Mouse (Mus musculus) c-Kit-negative CD71-positive TER-119-positive erythroid progenitor cells, embryonic 14.5 days (primary cell): ENCODE results near the gene Fbxo34.
"Not testable (repeated sequence)": the region's sequence is repeated elsewhere in the genome, so short reads cannot be mapped to it uniquely, and the experiment has no call there.

ENCODE experiments used
- DNase-seq: peaks from one replicate; pipeline ENCODE4 v3.0.0-alpha.2; 2013; ENCODE audit warnings: low read depth, low spot score

The Fbxo34 gene

DNA sequence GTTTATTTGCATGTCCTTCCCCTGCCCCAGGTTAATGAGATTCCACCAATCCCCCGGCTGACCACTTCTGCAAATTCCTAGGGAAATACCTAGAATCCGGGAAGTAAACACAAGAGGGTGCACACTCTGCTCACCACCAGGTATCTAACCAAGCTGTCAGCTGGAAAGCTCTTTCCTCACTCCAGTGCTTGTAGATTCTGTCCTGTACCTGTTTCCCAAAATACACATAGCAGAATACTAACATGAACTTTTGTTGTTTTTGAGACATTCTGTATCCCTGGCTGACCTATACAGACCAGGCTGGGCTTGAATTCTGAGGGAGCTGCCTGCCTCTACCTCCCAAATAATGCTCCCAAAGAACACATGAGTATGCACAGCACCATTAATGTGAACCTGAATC lies 110.5 kb downstream of the Fbxo34 start:
- no peak for DNase-seq

DNA sequence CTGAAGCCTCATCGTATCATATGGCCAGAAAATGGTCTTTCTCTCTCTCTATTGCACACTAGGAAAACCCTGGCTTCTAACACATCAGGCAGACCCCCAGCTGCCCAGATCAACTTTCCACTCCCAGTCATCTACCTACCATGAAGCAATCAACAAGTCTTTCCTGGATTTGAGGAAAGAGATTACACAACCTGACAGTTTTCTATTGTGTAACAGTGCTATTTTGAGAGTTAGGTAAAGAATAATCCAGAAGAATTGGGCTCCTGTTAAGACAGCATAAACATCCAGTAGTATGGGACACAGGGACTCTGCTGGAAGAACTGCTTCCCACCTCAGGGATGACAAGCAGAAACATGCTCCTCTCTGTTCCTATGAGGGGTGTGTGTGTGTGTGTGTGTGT lies 112.3 kb downstream of the Fbxo34 start:
- no peak for DNase-seq

DNA sequence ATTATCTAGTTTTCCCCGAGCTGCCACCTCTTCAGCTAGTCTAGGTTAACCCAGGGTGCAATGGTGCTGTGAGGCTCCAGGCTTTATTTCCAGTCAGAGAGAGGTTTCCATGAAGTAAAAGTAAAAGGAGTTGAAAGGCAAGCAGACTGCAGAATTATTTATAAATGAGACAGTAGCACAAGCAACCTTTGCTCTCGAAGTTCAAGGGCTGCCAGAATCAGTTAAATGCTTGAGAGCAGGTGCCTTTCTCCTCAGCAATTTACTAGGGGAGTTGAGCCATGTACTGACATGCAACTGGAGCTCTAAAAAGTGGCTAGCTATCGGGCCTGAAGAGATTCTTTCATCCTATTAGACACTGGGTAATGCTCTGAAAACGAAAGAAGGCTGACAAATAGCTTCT lies 112.9 kb downstream of the Fbxo34 start:
- no peak for DNase-seq

DNA sequence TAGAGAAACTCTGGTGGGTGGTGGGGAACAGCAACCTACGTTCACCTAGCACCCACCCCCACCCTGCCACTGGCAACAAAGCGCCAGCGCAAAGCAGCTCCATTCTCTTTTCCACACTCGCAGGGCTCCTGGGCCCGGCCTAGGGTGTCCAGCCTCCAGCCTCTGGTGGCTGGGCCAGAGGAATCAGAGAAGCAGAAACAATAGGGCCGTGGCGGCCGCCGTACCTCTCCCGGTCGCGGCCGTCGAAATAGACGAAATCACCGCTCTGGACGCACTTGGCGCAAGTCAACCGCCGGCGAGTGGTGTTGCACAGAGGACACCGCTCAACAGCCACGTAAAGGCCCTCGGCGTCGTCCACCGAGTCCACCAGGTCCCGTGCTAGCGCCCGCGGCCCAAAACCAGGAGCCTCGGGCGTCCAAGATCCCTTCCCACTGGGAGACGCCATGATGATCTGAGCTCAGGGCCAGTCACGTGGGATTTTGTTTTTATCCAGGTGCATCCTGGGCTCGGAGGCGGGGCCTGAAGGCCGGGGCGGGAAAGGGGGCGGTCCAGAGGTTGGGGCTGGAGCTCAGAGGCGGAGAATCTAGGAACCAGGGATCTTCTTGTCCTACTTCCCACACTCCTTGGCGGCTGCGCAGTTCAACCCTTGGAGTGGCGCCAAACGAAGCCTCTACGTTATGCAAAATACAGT lies 117.9 kb downstream of the Fbxo34 start:
- DNase-seq = peak; percentile 92

DNA sequence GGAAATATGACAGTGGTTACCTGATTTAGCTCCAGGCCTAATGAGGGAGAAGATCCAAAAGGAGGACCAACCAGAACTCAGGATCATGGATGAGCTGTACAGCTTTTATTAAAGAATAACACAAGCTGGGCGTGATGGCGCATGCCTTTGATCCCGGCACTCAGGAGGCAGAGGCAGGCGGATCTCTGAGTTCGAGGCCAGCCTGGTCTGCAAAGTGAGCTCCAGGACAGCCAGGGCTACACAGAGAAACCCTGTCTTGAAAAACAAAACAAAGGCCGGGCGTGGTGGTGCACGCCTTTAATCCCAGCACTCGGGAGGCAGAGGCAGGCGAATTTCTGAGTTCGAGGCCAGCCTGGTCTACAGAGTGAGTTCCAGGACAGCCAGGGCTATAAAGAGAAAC lies 120.3 kb downstream of the Fbxo34 start, which contains the start of gene Atg14:
Atg14 (minus strand) TSS at position 101 of the 400 bp plus-strand sequence.
- not testable (repeated sequence) for DNase-seq

DNA sequence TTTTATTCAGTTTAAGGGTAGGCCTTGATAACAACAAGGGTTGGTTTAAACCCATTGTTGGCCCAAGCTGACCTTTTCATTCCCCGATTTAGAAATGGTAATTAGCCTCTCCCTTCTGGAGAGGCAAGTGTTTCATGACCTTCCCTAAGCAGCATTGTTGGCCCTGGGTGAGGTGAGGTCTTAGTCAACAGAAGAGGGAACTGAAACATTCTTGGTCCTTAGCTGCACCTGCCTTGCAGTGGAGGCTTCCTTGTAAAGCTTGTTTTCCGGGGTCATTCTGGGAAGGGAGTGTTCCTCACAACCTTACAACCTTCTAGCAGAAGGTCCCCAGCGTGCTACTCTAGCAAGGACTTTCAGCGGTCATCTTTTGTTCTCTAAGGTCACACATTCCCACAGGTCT lies 122.5 kb downstream of the Fbxo34 start:
- DNase-seq = no peak

DNA sequence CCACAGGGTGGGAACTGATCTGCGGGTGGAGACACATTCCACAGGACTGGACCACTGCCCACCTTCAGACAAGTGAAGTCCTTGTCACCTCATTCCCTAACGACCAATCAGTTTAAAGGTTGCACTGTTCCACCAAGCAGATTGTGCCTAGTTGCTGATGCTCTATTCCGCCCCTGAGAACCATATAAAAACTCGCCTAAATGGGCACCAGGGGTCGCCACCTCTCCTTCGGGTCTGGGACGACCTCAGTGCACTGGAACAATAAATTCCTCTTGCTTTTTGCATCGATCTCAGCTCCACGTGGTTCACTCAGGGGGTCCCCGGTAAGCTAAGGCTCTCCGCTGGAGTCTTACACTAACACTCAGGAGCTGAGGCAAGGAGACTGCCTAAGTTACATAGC lies 124.5 kb downstream of the Fbxo34 start:
- no peak for DNase-seq

DNA sequence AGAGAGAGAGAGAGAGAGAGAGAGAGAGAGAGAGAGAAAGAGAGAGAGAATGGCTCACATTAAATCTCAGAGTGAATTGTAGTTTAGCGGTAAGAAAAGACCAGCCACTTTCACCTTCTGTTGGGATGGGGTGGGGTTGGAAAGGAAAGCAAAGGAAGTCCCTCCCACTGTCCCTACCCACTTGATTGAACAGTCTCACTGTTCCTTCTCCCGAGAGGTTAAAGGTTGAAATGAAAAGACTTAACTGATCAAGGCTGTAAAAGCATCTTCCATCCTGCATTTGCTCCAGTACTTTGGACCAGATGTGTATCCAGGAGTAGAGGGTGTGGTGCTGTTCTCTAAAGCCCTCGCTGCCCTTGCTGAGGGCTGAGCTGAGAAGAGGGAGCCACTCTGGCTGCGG lies 126.5 kb downstream of the Fbxo34 start:
- no peak for DNase-seq

DNA sequence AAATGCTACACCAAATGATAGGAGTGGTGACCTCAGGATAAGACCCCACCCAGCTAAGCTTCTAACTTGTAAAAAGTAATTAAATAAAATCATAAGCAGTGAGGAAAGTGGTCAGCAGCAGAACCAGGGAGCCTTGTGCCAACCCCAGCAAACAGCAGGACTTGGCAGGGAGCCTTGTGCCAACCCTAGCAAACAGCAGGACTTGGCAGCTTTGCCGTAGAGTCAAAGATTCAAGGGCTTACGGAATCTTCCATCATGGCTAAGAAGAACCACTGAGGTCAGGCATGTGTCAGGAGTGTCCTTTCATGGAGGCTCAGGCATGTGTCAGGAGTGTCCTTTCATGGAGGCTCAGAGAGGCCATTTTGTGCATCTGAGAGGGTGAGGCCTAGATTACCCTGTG lies 127.9 kb downstream of the Fbxo34 start:
- no peak for DNase-seq

DNA sequence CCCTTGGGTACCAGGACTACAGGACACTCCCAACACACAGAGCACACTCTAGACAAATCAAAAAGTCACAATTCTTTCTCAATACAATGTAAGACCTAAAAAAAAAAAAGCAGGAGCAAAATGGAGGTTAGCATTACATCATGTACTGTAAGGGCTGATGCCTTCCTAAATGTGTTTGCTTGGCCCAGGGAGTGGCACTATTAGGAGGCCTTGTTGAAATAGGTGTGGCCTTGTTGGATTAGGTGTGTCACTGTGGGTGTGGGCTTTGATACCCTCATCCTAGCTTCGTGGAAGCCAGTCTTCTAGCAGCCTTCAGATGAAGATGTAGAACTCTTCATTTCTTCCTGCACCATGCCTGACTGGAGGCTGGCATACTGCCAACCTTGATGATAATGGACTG lies 131.1 kb downstream of the Fbxo34 start:
- DNase-seq = no peak
